16 mouse cellular contexts compared by ENCODE assay signal in genomic region chr8:125271357-125271756, GRCm38 (mm10).
DNase-seq lines count a peak whose midpoint lies in the region; ATAC-seq and TF ChIP-seq lines count a peak whose summit lies in the region.
"Had no signal": no experiment of that assay in that cellular context is flagged by ENCODE, and none has a peak within 500 bp of the region (broad histone marks: within the 10 kb centered on the region; RNA-seq: fewer than 3 reads in every experiment).

No protein-coding gene starts in this region.

- DNase-seq in heart, embryonic 10.5 days (ENCODE audit: low spot score) = no peak
- DNase-seq in heart, postnatal 4 days = no peak
- DNase-seq in lung, embryonic 14.5 days = no peak
- no peak for DNase-seq in lung, postnatal 25 days (ENCODE audit: low spot score)
- no peak for DNase-seq in intestine, embryonic 14.5 days (ENCODE audit: low spot score)
- DNase-seq in neural tube, embryonic 10.5 days (ENCODE audit: extremely low spot score, low spot score) = no peak
- no peak for DNase-seq in left cerebral cortex, adult 2 months (ENCODE audit: extremely low spot score in 1 of 2, low spot score in 2 of 2)
- DNase-seq: cerebellum, postnatal 10 days; kidney, postnatal 14 days; layer of hippocampus, postnatal 36 days; thymus, postnatal 4 days had no signal

- peak overlapping the region; percentile 81 for H3K27ac ChIP-seq in heart, embryonic 10.5 days
- H3K27ac ChIP-seq in lung, embryonic 14.5 days (ENCODE audit: low read depth) = peak overlapping the region; percentile 18; the same call in 1 of the 2 replicates
- H3K27ac ChIP-seq in intestine, embryonic 14.5 days (ENCODE audit: low read depth) = peak overlapping the region; percentile 0; the same call in 1 of the 2 replicates
- H3K27ac ChIP-seq in stomach, embryonic 14.5 days (ENCODE audit: low read length) = 0 out of 2 replicates have a peak overlapping the region, but pooled peaks have one; percentile 16
- no peak overlapping the region for H3K27ac ChIP-seq in left cerebral cortex, adult 2 months
- H3K27ac ChIP-seq: embryonic facial prominence, embryonic 12.5 days; forebrain, embryonic 13.5 days; hindbrain, embryonic 10.5 days; liver, embryonic 12.5 days had no signal

- peaks cover 37% of the 10 kb centered on the region for H3K4me1 ChIP-seq in heart, embryonic 10.5 days
- no peaks in the 10 kb centered on the region for H3K4me1 ChIP-seq in lung, embryonic 14.5 days (ENCODE audit: insufficient read depth)
- H3K4me1 ChIP-seq in intestine, embryonic 14.5 days (replicated peaks; ENCODE audit: control insufficient read depth, insufficient read depth, low read length) = 0 out of 2 replicates have a peak, but pooled peaks cover 5% of the 10 kb centered on the region
- H3K4me1 ChIP-seq in stomach, embryonic 14.5 days (ENCODE audit: control insufficient read depth, insufficient read depth, low read length) = no peaks in the 10 kb centered on the region
- H3K4me1 ChIP-seq: liver, embryonic 12.5 days had no signal

- TF ChIP-seq CTCF in lung, embryonic 14.5 days (IDR thresholded peaks at IDR 0.05; ENCODE audit: low read depth) = no peak
- no peak for TF ChIP-seq CTCF in left cerebral cortex, adult 2 months (IDR thresholded peaks at IDR 0.05)

- H3K36me3 ChIP-seq in heart, embryonic 10.5 days = no peaks in the 10 kb centered on the region
- H3K36me3 ChIP-seq in lung, embryonic 14.5 days (ENCODE audit: insufficient read depth) = no peaks in the 10 kb centered on the region
- H3K36me3 ChIP-seq in intestine, embryonic 14.5 days (ENCODE audit: control insufficient read depth, insufficient read depth, low read length) = no peaks in the 10 kb centered on the region
- no peaks in the 10 kb centered on the region for H3K36me3 ChIP-seq in stomach, embryonic 14.5 days (ENCODE audit: control insufficient read depth, insufficient read depth, low read length)
- H3K36me3 ChIP-seq: embryonic facial prominence, embryonic 12.5 days; hindbrain, embryonic 10.5 days; liver, embryonic 12.5 days had no signal

- no peak overlapping the region for H3K9ac ChIP-seq in lung, embryonic 14.5 days
- no peak overlapping the region for H3K9ac ChIP-seq in intestine, embryonic 14.5 days (ENCODE audit: low read length)
- no peak overlapping the region for H3K9ac ChIP-seq in stomach, embryonic 14.5 days (replicated peaks; ENCODE audit: low read depth, low read length)
- H3K9ac ChIP-seq: embryonic facial prominence, embryonic 12.5 days; forebrain, embryonic 13.5 days; liver, embryonic 12.5 days had no signal

- H3K27me3 ChIP-seq in heart, embryonic 10.5 days (ENCODE audit: insufficient read depth, poor library complexity, severe bottlenecking) = no peaks in the 10 kb centered on the region
- no peaks in the 10 kb centered on the region for H3K27me3 ChIP-seq in lung, embryonic 14.5 days (ENCODE audit: insufficient read depth, low read length)
- no peaks in the 10 kb centered on the region for H3K27me3 ChIP-seq in intestine, embryonic 14.5 days (replicated peaks; ENCODE audit: control insufficient read depth, insufficient read depth, low read length)
- H3K27me3 ChIP-seq in stomach, embryonic 14.5 days (ENCODE audit: control insufficient read depth, insufficient read depth, low read length) = no peaks in the 10 kb centered on the region
- H3K27me3 ChIP-seq: embryonic facial prominence, embryonic 12.5 days; forebrain, embryonic 13.5 days; liver, embryonic 12.5 days had no signal

- 61% methylated on average over 5 of the region's 5 CpGs for WGBS in heart, embryonic 10.5 days
- 59% methylated on average over 5 of the region's 5 CpGs for WGBS in lung, embryonic 14.5 days
- WGBS in intestine, embryonic 14.5 days = 73% methylated on average over 5 of the region's 5 CpGs
- WGBS in stomach, embryonic 14.5 days = 56% methylated on average over 5 of the region's 5 CpGs

- H3K4me2 ChIP-seq in lung, embryonic 14.5 days = no peak overlapping the region
- no peak overlapping the region for H3K4me2 ChIP-seq in intestine, embryonic 14.5 days (ENCODE audit: low read length)
- H3K4me2 ChIP-seq in stomach, embryonic 14.5 days (replicated peaks; ENCODE audit: low read depth, low read length) = no peak overlapping the region
- H3K4me2 ChIP-seq: embryonic facial prominence, embryonic 12.5 days; forebrain, embryonic 13.5 days; liver, embryonic 12.5 days had no signal

- no peaks in the 10 kb centered on the region for H3K9me3 ChIP-seq in heart, embryonic 10.5 days
- no peaks in the 10 kb centered on the region; the same call in 1 of the 2 replicates for H3K9me3 ChIP-seq in lung, embryonic 14.5 days (ENCODE audit: low read depth, low read length)
- peaks cover 6% of the 10 kb centered on the region; the same call in 1 of the 2 replicates for H3K9me3 ChIP-seq in intestine, embryonic 14.5 days (ENCODE audit: control insufficient read depth, low read length)
- no peaks in the 10 kb centered on the region for H3K9me3 ChIP-seq in stomach, embryonic 14.5 days (ENCODE audit: control insufficient read depth, low read depth, low read length)
- H3K9me3 ChIP-seq: embryonic facial prominence, embryonic 12.5 days; liver, embryonic 12.5 days had no signal

- ATAC-seq in lung, embryonic 14.5 days (ENCODE audit: insufficient read depth) = no peak
- ATAC-seq in intestine, embryonic 14.5 days (replicated peaks; ENCODE audit: low FRiP score, low TSS enrichment, low read depth) = peak; percentile 59
- ATAC-seq in stomach, embryonic 14.5 days (ENCODE audit: insufficient number of reproducible peaks, insufficient read depth, low FRiP score, low read depth) = no peak
- ATAC-seq: forebrain, embryonic 13.5 days; liver, embryonic 12.5 days had no signal

- H3K4me3 ChIP-seq in heart, embryonic 10.5 days = no peak overlapping the region
- H3K4me3 ChIP-seq in lung, embryonic 14.5 days (ENCODE audit: low read depth, low read length) = no peak overlapping the region
- H3K4me3 ChIP-seq in intestine, embryonic 14.5 days (ENCODE audit: low read depth, low read length) = no peak overlapping the region
- no peak overlapping the region for H3K4me3 ChIP-seq in stomach, embryonic 14.5 days (ENCODE audit: low read depth, low read length)
- H3K4me3 ChIP-seq in left cerebral cortex, adult 2 months = no peak overlapping the region
- H3K4me3 ChIP-seq: embryonic facial prominence, embryonic 12.5 days; forebrain, embryonic 13.5 days; hindbrain, embryonic 10.5 days; liver, embryonic 12.5 days had no signal

- intact Hi-C loops in left cerebral cortex, adult 2 months (cut with DNase I) = no loop called here
